Mouse (Mus musculus) intestine, embryonic 14.5 days (tissue): Measurements from ENCODE around the gene Erc2. TPM values are rescaled to one million over a fixed set of nuclear protein-coding genes. Genes with fewer than 3 reads are reported as not detected.

ENCODE experiments used
- ATAC-seq: fragments of 200-750 bp; cut with Nextera tagmentation; replicated peaks from 2 replicates; pipeline ENCODE4 v1.8.0; 2017; ENCODE audit warnings: low read depth, moderate number of reproducible peaks, moderate TSS enrichment, moderate library complexity; ENCODE audit not compliant: low FRiP score, low TSS enrichment
- DNase-seq: peaks from one replicate; pipeline ENCODE4 v3.0.0-alpha.2; 2018; ENCODE audit warnings: low spot score
- H3K27ac ChIP-seq: fragments of 300-500 bp; sonication (generic); 2 replicates; pipeline ENCODE4 v1.5.1; 2014; ENCODE audit warnings: low read depth, mild to moderate bottlenecking, control low read depth
- H3K27me3 ChIP-seq: fragments of 300-500 bp; sonication (generic); replicated peaks from 2 replicates; pipeline ENCODE4 v1.6.1; 2014; ENCODE audit warnings: low read length, control low read depth; ENCODE audit not compliant: control insufficient read depth, insufficient read depth
- H3K36me3 ChIP-seq: fragments of 300-500 bp; sonication (generic); 2 replicates; pipeline ENCODE4 v1.6.1; 2014; ENCODE audit warnings: low read length, control low read depth; ENCODE audit not compliant: control insufficient read depth, insufficient read depth
- H3K4me1 ChIP-seq: fragments of 300-500 bp; sonication (generic); replicated peaks from 2 replicates; pipeline ENCODE4 v1.6.1; 2014; ENCODE audit warnings: low read length, control low read depth, mixed read lengths; ENCODE audit not compliant: control insufficient read depth, insufficient read depth
- H3K4me2 ChIP-seq: fragments of 300-500 bp; sonication (generic); 2 replicates; pipeline ENCODE4 v1.6.1; 2014; ENCODE audit warnings: low read length
- H3K4me3 ChIP-seq: fragments of 300-500 bp; sonication (generic); 2 replicates; pipeline ENCODE4 v1.5.1; 2014; ENCODE audit warnings: low read depth, low read length, control low read depth, mixed read lengths
- H3K9ac ChIP-seq: fragments of 300-500 bp; sonication (generic); 2 replicates; pipeline ENCODE4 v1.6.1; 2014; ENCODE audit warnings: mild to moderate bottlenecking, low read length
- H3K9me3 ChIP-seq: fragments of 300-500 bp; sonication (generic); 2 replicates; pipeline ENCODE4 v1.6.1; 2016; ENCODE audit warnings: low read length, control low read depth; ENCODE audit not compliant: control insufficient read depth
- WGBS: fragments of 180-500 bp; shearing (Covaris S2); extraction: QIAGEN DNeasy Blood & Tissue Kit; methylation state at CpG from one replicate; pipeline ENCODE4 v1.1.7; 2014; 5-methylcytosine and 5-hydroxymethylcytosine counted together
- polyA plus RNA-seq: library from polyadenylated mRNA; unstranded; fragments of >200 nt; fragmentation: Nextera tagmentation; extraction: Ambion mirVana; gene quantifications from 2 replicates; pipeline ENCODE4 v1.2.1, GENCODE M21; 2014

Gene Erc2
- polyA plus RNA-seq, 1 experiment from 2014 or later = 7.8 TPM

DNA sequence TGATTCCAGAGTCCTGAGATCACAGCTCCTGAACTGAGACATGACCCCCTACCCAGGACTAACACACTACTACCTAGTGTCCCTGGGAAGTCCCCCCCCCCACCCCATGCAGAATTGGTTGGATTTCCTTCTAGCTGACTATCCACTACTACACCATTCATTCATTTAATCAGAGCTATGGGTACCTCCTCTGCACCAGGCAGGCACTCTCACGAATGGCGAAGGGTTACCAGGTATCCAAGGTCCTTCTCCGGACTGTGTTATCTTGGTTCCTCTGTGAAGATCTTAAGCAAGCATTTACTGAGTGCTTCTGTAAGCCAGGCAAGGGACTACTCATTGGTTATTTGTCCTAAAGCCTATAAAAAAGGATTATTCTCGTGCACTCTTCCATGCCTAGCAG, 737.8 kb downstream of the Erc2 start:
- ATAC-seq (no peak; the same call in 1 of the 2 replicates), DNase-seq (no peak)
- H3K4me3 ChIP-seq = no peak overlapping the region
- no peak overlapping the region for H3K9ac ChIP-seq
- H3K4me2 ChIP-seq = no peak overlapping the region
- H3K36me3 ChIP-seq = no peaks in the 10 kb centered on the region
- 76% methylated on average over 4 of the region's 4 CpGs for WGBS
- no peaks in the 10 kb centered on the region for H3K27me3 ChIP-seq
- no peak overlapping the region for H3K27ac ChIP-seq
- H3K9me3 ChIP-seq = no peaks in the 10 kb centered on the region
- no peaks in the 10 kb centered on the region for H3K4me1 ChIP-seq

DNA sequence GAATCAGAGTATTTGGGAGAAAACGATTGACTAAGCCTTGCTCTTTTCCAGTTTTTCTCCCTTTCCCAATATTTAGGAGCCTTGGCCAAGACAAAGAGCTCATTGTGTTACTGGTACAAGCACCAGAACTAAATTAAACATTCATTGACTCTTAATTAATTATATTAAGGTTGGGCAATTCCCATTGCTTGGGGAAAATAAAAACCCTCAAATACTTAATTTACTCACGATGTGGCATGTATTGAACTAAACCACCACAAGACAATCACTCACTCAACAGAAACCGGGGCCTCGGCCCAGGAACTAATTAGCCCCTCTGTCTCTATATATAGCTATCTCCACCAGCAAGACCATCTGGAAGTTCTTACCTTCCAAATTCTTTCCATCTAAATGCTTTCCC, 740.1 kb downstream of the Erc2 start:
- no peaks in the 10 kb centered on the region for H3K4me1 ChIP-seq
- DNase-seq (no peak), ATAC-seq (no peak)
- no peak overlapping the region for H3K4me3 ChIP-seq
- no peaks in the 10 kb centered on the region for H3K9me3 ChIP-seq
- WGBS = 80% methylated on average over 4 of the region's 4 CpGs
- H3K36me3 ChIP-seq = no peaks in the 10 kb centered on the region
- no peak overlapping the region for H3K4me2 ChIP-seq
- H3K9ac ChIP-seq = no peak overlapping the region
- H3K27ac ChIP-seq = no peak overlapping the region
- H3K27me3 ChIP-seq = no peaks in the 10 kb centered on the region

DNA sequence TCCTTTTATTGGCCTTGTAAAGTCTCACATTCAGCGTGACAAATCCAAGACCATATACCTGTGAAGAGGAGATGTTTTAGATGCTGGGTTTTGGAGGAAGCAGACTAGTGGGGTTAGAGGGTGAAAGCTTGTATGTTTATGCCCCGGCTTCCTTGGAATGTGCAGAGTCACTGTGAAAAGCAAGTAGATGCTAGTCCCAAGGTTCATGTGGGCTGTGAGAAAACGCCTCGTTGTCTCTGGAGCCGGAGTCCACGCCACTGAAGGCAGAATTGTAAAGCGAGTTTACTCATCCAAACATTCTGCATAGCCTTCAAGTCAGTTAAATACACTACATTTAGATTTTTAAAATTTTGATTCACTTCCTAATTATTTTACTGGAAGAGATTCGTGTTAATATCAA, 748.5 kb downstream of the Erc2 start:
- no peak overlapping the region for H3K9ac ChIP-seq
- ATAC-seq = no peak
- H3K4me1 ChIP-seq = peaks cover 6% of the 10 kb centered on the region; the same call in 1 of the 2 replicates
- H3K36me3 ChIP-seq = no peaks in the 10 kb centered on the region
- no peaks in the 10 kb centered on the region for H3K9me3 ChIP-seq
- no peaks in the 10 kb centered on the region for H3K27me3 ChIP-seq
- no peak overlapping the region for H3K27ac ChIP-seq
- 28% methylated on average over 8 of the region's 8 CpGs for WGBS
- DNase-seq = no peak
- no peak overlapping the region for H3K4me3 ChIP-seq
- no peak overlapping the region for H3K4me2 ChIP-seq

DNA sequence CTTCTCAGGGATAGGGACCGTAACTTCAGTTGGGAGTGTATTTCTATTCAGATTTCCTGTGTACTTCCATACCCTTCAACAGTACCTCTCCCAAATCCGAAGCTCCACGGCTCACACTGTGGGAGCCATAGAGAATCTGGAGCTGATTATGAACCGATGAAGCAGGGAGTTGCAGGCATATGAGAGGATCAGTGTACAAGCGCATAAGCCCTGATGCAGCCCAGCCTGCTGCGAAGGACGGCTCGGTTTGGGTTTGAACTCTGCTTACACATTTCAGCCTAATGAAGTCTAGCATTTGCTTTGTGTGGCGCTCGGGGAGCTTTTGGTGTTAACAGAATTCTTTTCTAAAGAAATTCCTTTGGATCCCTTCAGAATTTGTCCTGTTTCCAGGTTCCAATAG, 749.4 kb downstream of the Erc2 start:
- Histone ChIP-seq H3K27ac (no peak overlapping the region), H3K4me2 (no peak overlapping the region), H3K27me3 (no peaks in the 10 kb centered on the region), H3K9me3 (no peaks in the 10 kb centered on the region), H3K4me1 (peaks cover 14% of the 10 kb centered on the region; the same call in 1 of the 2 replicates), H3K36me3 (no peaks in the 10 kb centered on the region), H3K9ac (no peak overlapping the region), H3K4me3 (no peak overlapping the region)
- WGBS = 86% methylated on average over 10 of the region's 10 CpGs
- ATAC-seq (no peak), DNase-seq (no peak)

DNA sequence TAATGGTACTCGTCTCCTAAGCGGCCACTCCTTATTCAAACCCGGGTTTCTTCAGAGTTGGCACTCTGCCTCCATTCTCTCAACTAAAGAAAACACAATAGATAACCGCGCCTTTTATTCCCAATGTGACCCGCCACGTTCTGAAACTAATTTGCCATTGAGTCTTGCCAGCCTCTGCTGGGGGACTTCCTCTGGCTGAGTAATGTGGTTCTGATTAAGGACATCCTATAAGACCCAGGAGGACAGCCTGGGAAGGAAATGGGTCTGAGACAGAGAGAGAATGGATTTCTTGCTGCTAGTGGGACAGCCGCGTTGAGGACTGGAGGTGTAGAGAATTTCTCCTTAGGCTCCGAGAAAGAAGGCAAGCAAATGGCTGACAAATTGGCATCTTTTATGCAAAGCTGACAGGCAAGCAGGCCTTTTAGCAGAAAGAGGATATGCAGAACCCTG, 753.4 kb downstream of the Erc2 start:
- H3K9me3 ChIP-seq = no peaks in the 10 kb centered on the region
- WGBS = 37% methylated on average over 10 of the region's 10 CpGs
- H3K27ac ChIP-seq = no peak overlapping the region
- H3K4me1 ChIP-seq = peaks cover 15% of the 10 kb centered on the region; the same call in 1 of the 2 replicates
- no peak overlapping the region for H3K4me3 ChIP-seq
- no peaks in the 10 kb centered on the region for H3K36me3 ChIP-seq
- no peak overlapping the region for H3K9ac ChIP-seq
- ATAC-seq = no peak
- no peaks in the 10 kb centered on the region for H3K27me3 ChIP-seq
- H3K4me2 ChIP-seq = no peak overlapping the region
- no peak for DNase-seq

DNA sequence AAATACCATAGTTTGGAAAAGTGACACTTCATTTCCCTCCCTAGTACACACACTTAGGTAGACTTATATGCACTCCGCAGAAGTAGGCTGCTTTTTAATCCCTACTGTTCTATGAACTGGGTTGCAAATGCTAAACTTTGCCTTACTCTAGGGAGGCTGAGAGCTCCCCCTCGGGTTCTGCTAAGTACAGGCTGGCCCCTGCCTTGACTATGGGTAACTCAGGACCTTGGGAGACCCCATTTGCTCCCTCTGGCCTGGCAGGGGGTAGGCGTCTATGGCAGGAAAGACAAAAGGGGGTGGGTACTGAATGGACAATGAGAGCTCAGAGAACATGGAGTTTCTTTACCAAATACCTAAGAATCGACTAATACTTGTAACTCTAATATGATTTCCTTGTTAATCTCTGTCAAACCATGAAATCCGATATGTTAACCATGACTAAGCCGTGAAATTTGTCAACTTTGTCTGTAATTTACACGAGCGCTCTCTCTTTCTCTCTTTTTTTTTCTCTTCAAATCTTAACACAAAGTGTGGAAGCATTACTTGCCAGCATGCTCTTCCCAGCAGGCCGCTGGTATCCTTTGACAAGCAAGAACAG, 754.1 kb downstream of the Erc2 start:
- no peaks in the 10 kb centered on the region for H3K27me3 ChIP-seq
- H3K9ac ChIP-seq = no peak overlapping the region
- DNase-seq = no peak
- ATAC-seq = no peak
- no peak overlapping the region for H3K4me3 ChIP-seq
- peaks cover 13% of the 10 kb centered on the region; the same call in 1 of the 2 replicates for H3K4me1 ChIP-seq
- WGBS = 55% methylated on average over 9 of the region's 9 CpGs
- H3K36me3 ChIP-seq = no peaks in the 10 kb centered on the region
- H3K9me3 ChIP-seq = no peaks in the 10 kb centered on the region
- no peak overlapping the region for H3K27ac ChIP-seq
- no peak overlapping the region for H3K4me2 ChIP-seq

DNA sequence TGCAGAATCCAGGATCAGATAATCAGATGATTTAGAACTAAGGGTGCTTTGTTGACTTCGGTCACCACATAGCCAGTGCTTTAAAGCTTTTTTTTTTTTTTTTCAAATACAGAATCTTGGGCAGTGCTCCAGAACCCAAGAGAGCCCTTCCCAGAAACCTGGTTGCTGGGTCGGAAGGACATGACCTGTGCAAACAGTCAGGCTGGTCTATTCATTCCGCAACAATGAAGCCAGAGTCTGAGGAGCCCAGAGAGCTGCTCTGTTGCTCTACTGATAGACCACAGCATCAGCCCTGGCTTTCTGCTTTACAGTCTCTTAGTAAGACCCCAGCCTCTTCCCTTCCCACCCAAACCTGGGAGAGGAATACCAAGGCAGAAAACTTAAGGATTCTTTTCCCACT, 755.3 kb downstream of the Erc2 start:
- peaks cover 13% of the 10 kb centered on the region; the same call in 1 of the 2 replicates for H3K4me1 ChIP-seq
- no peak overlapping the region for H3K4me2 ChIP-seq
- DNase-seq = no peak
- WGBS = 68% methylated on average over 3 of the region's 3 CpGs
- H3K4me3 ChIP-seq = no peak overlapping the region
- no peak overlapping the region for H3K9ac ChIP-seq
- H3K27me3 ChIP-seq = no peaks in the 10 kb centered on the region
- no peaks in the 10 kb centered on the region for H3K36me3 ChIP-seq
- ATAC-seq = no peak
- H3K27ac ChIP-seq = no peak overlapping the region
- no peaks in the 10 kb centered on the region for H3K9me3 ChIP-seq

DNA sequence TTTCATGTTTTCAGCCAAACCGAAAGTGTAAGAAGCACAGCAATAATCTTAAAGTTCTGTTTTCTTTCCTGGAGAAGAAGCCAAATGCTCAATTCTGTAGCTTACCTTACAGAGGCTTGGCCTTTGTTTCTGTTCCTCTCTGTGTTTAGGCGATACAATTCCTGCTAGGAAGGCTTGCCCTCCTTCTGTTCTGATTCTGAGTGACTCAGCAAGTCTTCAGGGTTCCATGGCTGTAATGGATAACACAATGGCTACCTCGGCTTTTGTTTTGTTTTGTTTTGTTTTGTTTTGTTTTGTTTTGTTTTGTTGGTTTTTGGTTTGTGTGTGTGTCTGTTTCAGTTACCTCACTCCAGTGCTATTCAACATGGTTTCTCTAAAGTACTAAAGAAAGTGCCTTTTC, 757.9 kb downstream of the Erc2 start:
- Histone ChIP-seq H3K4me2 (no peak overlapping the region), H3K4me3 (no peak overlapping the region), H3K9me3 (no peaks in the 10 kb centered on the region), H3K27me3 (no peaks in the 10 kb centered on the region), H3K36me3 (no peaks in the 10 kb centered on the region), H3K27ac (no peak overlapping the region), H3K4me1 (peaks cover 13% of the 10 kb centered on the region; the same call in 1 of the 2 replicates), H3K9ac (no peak overlapping the region)
- no peak for ATAC-seq
- 80% methylated on average over 3 of the region's 3 CpGs for WGBS
- no peak for DNase-seq

DNA sequence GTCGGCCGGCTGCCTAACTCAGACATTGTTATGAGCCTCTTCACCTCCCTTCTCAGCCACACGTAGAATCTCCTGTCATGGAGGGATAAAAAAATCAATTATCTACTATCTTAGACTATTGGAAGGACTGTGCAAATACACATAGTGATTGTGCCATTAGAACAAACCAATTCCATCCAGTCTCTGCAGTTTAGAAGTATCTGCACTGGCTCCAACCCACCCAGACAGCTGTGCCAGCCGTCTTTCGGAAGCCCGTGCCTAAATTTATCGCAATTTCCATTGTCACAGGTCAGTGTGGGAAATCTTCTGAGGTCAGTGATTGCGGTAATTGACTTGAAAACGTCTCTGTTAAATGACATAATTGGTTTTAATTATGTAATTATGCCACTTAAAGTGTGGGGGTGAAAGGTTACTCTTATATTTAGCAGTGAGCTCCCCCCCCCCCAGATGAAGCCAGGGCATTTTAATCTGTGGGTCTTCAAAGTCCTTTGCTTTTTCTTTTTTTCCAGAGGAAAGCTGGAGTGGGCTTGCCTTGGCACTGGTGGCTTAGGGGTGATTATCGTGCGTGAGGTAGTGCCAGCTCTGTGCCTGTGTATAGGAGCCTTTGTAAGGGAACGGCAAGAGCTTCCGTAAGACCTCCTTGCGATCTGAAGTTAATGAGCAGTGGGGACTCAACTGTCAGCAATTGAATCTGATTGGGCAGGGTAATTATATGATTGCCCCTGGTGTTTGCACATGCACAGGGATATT, 759.7 kb downstream of the Erc2 start:
- Histone ChIP-seq H3K27ac (no peak overlapping the region), H3K4me3 (no peak overlapping the region), H3K27me3 (no peaks in the 10 kb centered on the region), H3K4me2 (no peak overlapping the region), H3K9me3 (no peaks in the 10 kb centered on the region), H3K36me3 (no peaks in the 10 kb centered on the region), H3K4me1 (no peaks in the 10 kb centered on the region), H3K9ac (no peak overlapping the region)
- WGBS = 68% methylated on average over 14 of the region's 14 CpGs
- ATAC-seq (no peak), DNase-seq (no peak)
